Mouse (Mus musculus) cerebellum, adult 2 months (tissue): ENCODE measurements around the gene Rnf222.

Experiments
- CTCF ChIP-seq: fragments of 200-500 bp; IDR thresholded peaks from 2 replicates; pipeline ENCODE4 v1.5.1; 2011; ENCODE audit warnings: low read depth, mild to moderate bottlenecking, control low read depth, low read length, moderate library complexity, borderline replicate concordance; ENCODE audit not compliant: insufficient read depth
- POLR2A ChIP-seq: fragments of 200-500 bp; IDR thresholded peaks from 2 replicates; pipeline ENCODE4 v1.6.1; 2011; ENCODE audit warnings: low read length, control low read depth, borderline replicate concordance; ENCODE audit not compliant: insufficient read depth

GRCm38 (mm10) chr11:68907251-68907650 is 18.9 kb downstream of the Rnf222 start:
- TF ChIP-seq CTCF (no peak), POLR2A (no peak)
